In genomic region chr2:102745259-102745906, GRCm38 (mm10) we compare ENCODE assay signal across 9 mouse cellular contexts.
DNase-seq lines count a peak whose midpoint lies in the region; ATAC-seq lines count a peak whose summit lies in the region.
"Had no signal": no experiment of that assay in that cellular context is flagged by ENCODE, and none has a peak within 500 bp of the region (broad histone marks: within the 10 kb centered on the region; RNA-seq: fewer than 3 reads in every experiment).

No protein-coding gene starts in this region.

- H3K36me3 ChIP-seq in heart, embryonic 13.5 days = no peaks in the 10 kb centered on the region
- no peaks in the 10 kb centered on the region for H3K36me3 ChIP-seq in kidney, embryonic 15.5 days

- H3K27ac ChIP-seq in heart, embryonic 13.5 days (replicated peaks) = peak overlapping the region; percentile 77
- H3K27ac ChIP-seq in kidney, embryonic 15.5 days = peak overlapping the region; percentile 59

- H3K9me3 ChIP-seq in heart, embryonic 13.5 days = no peaks in the 10 kb centered on the region
- H3K9me3 ChIP-seq in kidney, embryonic 15.5 days (replicated peaks) = no peaks in the 10 kb centered on the region

- peak; percentile 81 for ATAC-seq in heart, embryonic 13.5 days (ENCODE audit: extremely low read depth, insufficient number of reproducible peaks, low FRiP score, low TSS enrichment)
- ATAC-seq in kidney, embryonic 15.5 days (replicated peaks; ENCODE audit: low FRiP score) = peak; percentile 93
- ATAC-seq in megakaryocyte, adult 5-6 weeks (ENCODE audit: poor library complexity, severe bottlenecking) = peak; percentile 69
- no peak for ATAC-seq in inflammation-experienced regulatory T-cells, adult 6 months

- H3K4me2 ChIP-seq in heart, embryonic 13.5 days = peak overlapping the region; percentile 61
- H3K4me2 ChIP-seq in kidney, embryonic 15.5 days = peak overlapping the region; percentile 36

- peak; percentile 22 to 75 for DNase-seq in urinary bladder, adult 18-20 months (ENCODE audit: low spot score in 2 of 2)
- no peak for DNase-seq in urinary bladder, postnatal 4 days (ENCODE audit: low spot score in 2 of 2)
- DNase-seq in embryo, embryonic 11 days = peak; percentile 81
- DNase-seq in skeletal muscle tissue, adult 2 months (ENCODE audit: low read depth, low spot score) = peak; percentile 38

- H3K27me3 ChIP-seq in heart, embryonic 13.5 days (replicated peaks) = no peaks in the 10 kb centered on the region
- no peaks in the 10 kb centered on the region for H3K27me3 ChIP-seq in kidney, embryonic 15.5 days

- H3K4me3 ChIP-seq in heart, embryonic 13.5 days = 0 out of 2 replicates have a peak overlapping the region, but pooled peaks have one; percentile 6
- H3K4me3 ChIP-seq in kidney, embryonic 15.5 days (replicated peaks) = no peak overlapping the region
- H3K4me3 ChIP-seq: erythroblast, embryonic 14.5 days had no signal

- WGBS in heart, embryonic 13.5 days = 13% methylated on average over 7 of the region's 7 CpGs
- 28% methylated on average over 7 of the region's 7 CpGs for WGBS in kidney, embryonic 15.5 days

- H3K4me1 ChIP-seq in heart, embryonic 13.5 days = peaks cover 30% of the 10 kb centered on the region
- no peaks in the 10 kb centered on the region for H3K4me1 ChIP-seq in kidney, embryonic 15.5 days

- H3K9ac ChIP-seq in heart, embryonic 13.5 days = no peak overlapping the region
- H3K9ac ChIP-seq in kidney, embryonic 15.5 days = no peak overlapping the region

Comparison
In these comparisons a context has a peak if more than half of its experiments do, and no peak if none do; other contexts are left out.
1. DNase-seq: peak in urinary bladder, adult 18-20 months (2 of 2), embryo, embryonic 11 days (single experiment) and skeletal muscle tissue, adult 2 months (single experiment); none in urinary bladder, postnatal 4 days (0 of 2).